Mouse (Mus musculus) megakaryocyte progenitor cell, adult 5-6 weeks (primary cell): ENCODE data around the gene Cdkl3. TPM values are rescaled to one million over a fixed set of nuclear protein-coding genes. Genes with fewer than 3 reads are reported as not detected.

Experiments used
- ATAC-seq: replicated peaks from 2 replicates; pipeline ENCODE4 v1.8.0; 2016; ENCODE audit warnings: mild to moderate bottlenecking, moderate TSS enrichment, inconsistent platforms; ENCODE audit not compliant: poor library complexity
- total RNA-seq, 2 experiments: library from RNA; stranded (forward) in 1 of 2; stranded (reverse) in 1 of 2; fragments of 157-497, 149-512 nt in 1 of 2; fragments of 200-1000 nt in 1 of 2; gene quantifications; 2 replicates each; pipeline versions ENCODE4 v1.2.3 to v1.2.4; 2015 to 2017

Gene Cdkl3
- total RNA-seq (2015), result 3.3 and 4.1 TPM in 2 replicates
- total RNA-seq (2017), result 3.9 and 6.1 TPM in 2 replicates

DNA sequence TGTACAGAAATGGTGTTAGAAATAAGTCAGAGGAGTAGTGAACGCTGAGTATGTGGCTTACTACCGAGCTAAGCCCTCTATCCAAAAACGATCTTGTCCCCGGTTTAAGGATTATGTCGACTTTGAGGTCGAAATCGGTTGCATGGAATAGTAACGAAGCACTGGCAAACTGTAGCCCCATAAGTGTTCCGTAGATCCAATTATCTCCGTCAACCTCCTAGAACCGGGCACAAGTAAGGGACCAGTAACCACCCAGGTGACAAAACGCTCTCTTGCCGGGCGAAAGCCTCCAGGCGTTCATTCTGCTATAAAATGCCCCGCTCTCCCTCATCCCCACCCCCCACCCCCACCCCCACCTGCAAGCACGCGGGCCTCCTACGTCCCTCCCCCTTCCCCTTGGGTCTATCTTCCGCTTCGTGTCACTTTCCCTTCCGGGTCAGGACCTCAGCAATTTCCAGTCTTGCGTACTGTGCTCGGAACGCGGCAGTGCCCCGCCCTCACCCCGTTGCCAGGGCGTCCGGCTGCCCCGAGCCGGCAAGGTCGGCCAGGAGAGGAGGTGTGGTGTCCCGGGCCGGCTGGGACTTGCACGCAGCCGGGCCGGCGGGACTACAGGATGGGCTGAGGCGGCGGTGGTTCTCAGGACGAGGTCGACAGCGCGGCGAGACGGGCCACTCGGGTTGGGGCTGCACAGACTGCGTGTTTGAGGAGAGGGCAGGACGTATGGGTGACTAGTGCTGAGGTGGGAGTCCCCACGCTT, at the start of gene Cdkl3:
Gene Cdkl3, plus strand, starts transcription at position 450 of the 757 bp plus-strand sequence.
- ATAC-seq, result peak; percentile 86

DNA sequence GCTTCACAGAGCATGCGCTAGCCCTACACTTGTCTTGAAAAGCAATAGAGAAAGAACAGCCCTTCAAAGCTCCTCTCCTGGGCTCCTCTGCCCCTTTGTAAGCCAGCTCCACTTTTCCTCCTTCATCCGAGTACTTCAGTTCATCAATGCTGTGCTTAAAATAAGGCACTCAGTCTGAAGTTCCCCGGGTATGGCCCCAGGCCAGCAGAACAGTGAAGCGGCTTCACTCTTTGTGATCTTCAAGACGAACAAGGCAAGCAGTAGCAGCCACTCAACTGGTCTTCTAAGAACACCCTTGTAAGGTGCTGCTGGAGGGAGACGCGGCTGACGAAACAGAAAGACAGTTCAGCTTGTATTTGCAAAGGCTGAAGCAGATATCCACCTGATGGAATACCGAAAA, 47.9 kb upstream of the Cdkl3 start:
- ATAC-seq, result no peak

- no peak for ATAC-seq
Measured at GRCm38 (mm10) chr11:51957760-51958159, 46.3 kb upstream of the Cdkl3 start.

GRCm38 (mm10) chr11:51959511-51959910, 44.5 kb upstream of the Cdkl3 start:
- ATAC-seq, result no peak

- no peak for ATAC-seq
Measured at GRCm38 (mm10) chr11:51960061-51960460, 44.0 kb upstream of the Cdkl3 start.

GRCm38 (mm10) chr11:51960967-51961471, 43.0 kb upstream of the Cdkl3 start:
- peak; percentile 26; the same call in 1 of the 2 replicates for ATAC-seq

DNA sequence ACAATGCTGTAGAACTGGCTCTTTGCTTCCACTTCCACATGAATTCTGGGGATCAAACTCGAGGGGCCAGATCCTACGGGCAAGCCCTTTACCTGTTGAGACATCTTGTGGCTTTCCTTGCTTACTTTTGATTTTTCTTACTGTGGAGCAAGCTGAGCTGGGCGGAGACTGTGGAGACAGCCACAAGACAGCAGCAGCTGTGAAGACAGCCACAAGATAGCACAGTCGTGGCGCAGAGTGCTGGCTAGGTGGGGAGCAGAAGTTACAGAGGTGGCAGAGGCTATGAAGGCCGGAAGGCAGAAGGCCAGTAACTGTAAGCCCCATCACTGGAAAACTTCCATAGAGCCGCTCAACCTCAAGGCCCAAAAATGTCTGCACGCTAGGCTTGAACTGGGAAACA, 42.3 kb upstream of the Cdkl3 start:
- peak; percentile 86 for ATAC-seq

- no peak for ATAC-seq
Measured at GRCm38 (mm10) chr11:51962277-51962676, 41.7 kb upstream of the Cdkl3 start.

DNA sequence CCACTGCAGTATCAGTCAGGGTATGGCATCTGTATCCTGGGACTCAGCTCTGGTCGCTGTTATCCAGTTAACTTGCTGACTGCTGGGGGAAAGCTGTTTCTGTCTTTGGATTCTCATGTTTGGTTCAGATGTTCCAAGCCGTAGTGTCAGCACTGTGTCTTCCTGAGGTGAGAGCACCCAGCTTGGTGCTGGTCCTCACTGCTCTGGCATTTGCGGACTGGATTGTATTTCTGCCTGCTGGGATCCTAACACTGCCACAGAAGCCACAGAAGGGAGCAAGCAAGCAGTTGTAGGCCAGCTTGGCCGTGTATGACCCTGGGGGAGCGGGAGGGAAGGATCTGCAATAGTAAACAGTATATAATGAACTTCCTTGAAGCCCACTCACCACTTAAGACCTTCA, 37.4 kb upstream of the Cdkl3 start:
- no peak for ATAC-seq

GRCm38 (mm10) chr11:51967443-51968401, 36.3 kb upstream of the Cdkl3 start, which contains the start of gene Cdkn2aipnl:
TSS of gene Cdkn2aipnl (plus strand) at chr11:51967661.
- ATAC-seq, result peak; percentile 100

GRCm38 (mm10) chr11:51968896-51969295, 35.1 kb upstream of the Cdkl3 start:
- ATAC-seq, result no peak

- no peak for ATAC-seq
Measured at GRCm38 (mm10) chr11:51969511-51969910, 34.5 kb upstream of the Cdkl3 start.

DNA sequence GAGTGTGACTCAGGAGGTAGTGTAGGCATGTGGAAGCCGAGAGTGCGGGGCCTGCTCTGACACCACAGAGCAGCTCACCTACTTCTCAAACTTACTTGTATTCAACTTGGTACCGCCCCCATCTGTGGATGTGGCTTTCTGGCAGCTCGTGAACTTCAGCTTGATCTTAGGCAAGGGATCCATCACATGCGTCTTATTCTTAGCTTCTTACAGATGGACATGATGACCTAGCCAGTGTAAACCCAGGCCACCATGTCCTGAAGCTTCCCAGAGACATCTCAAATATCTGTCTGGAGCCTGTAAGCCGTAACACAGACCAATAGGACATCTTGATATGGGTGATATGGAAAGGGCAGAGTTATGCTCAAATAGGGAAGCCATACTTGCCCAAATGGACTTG, 32.4 kb upstream of the Cdkl3 start:
- ATAC-seq, result no peak

GRCm38 (mm10) chr11:51999611-52000289, 4.3 kb upstream of the Cdkl3 start:
- peak; percentile 0 for ATAC-seq

DNA sequence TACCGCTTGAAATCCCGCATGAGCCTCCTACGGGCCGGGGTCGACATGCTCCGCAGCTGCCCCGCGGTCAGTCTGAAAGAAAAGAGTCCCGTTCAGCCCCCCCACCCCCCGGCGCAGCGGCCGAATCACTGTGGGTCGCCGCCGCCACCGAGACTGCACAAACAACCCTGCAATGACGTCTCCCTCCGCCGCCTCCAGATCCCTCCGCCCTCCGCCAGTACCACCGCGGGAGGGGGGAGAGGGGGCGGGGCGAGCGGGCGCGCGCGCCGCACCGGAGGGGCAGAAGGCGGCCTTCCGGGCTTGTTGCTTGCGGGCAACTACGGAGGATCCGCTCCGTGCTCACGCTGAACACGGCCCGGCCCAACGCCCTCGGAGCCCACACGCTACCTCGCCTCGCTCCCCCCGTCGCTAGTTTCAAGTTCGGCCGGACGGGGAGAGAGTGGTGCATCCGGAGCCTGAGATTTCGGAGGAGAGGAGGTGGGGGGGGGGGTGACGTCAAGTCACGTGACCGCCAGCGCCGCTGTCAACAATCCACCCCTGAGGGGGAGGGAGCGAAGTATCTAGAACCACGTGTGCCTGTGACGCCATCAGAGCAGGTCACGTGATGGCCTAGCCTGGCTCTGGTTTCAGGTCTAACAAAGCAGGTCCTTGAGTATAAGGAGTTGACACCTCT, 3.6 kb upstream of the Cdkl3 start, which contains the start of gene Ube2b:
Gene Ube2b, minus strand, starts transcription at position 473 of the 673 bp plus-strand sequence.
- peak; percentile 69 for ATAC-seq

- ATAC-seq, result no peak
Measured at GRCm38 (mm10) chr11:52001341-52001740, 2.7 kb upstream of the Cdkl3 start.

- no peak for ATAC-seq
Measured at GRCm38 (mm10) chr11:52001861-52002260, 2.2 kb upstream of the Cdkl3 start.

DNA sequence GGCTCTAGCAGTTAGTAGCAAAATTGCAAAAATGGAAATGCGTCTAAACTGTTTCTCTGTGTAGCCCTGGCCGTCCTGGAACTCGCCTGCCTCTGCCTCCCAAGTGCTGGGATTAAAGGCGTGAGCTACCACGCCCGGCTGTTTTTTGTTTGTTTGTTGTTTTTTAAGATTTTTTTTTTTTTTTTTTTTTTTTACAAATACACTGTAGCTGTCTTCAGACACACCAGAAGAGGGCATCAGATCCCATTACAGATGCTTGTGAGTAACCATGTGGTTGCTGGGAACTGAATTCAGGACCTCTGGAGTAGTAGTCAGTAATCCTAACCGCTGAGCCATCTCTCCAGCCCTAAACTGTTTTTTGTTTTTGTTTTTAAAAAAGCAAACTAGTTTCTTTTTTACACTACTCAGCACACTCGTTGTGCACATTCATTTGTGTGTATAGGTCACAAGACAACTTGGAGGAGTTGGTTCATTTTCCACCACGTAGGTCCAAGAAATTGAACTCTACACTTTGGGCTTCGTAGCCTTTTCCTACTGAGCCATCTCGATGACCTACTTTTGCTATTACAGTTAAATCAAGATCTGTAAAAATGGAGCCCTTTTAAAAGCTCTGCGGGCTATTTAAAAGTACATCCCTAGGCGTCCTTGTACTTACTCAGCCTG, 1.0 kb upstream of the Cdkl3 start:
- ATAC-seq, result no peak

DNA sequence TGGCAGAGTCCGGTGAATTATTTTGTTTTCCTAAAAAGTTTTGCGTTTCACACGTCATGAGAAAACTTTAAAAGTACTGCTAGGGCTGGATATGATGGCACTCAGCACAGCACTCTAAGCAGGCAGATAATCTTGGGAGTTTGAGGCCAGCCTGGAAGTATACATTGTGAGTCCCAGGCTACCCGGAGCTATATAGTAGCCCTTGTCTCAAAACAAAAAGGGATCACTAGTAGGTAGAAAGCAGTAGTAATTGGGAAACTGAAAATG, 583 bp upstream of the Cdkl3 start:
- ATAC-seq, result no peak

GRCm38 (mm10) chr11:52005586-52005985, 1.6 kb downstream of the Cdkl3 start:
- ATAC-seq, result no peak
